Mouse (Mus musculus) intestine, postnatal 0 days (tissue): ENCODE data around the gene Yes1. TPM values are rescaled to one million over a fixed set of nuclear protein-coding genes. Genes with fewer than 3 reads are reported as not detected.

ENCODE experiments used
- ATAC-seq: fragments of 200-750 bp; cut with Nextera tagmentation; 2 replicates; pipeline ENCODE4 v1.8.0; 2017; ENCODE audit warnings: mild to moderate bottlenecking, moderate TSS enrichment, moderate library complexity
- H3K27ac ChIP-seq: fragments of 300-500 bp; sonication (generic); 2 replicates; pipeline ENCODE4 v1.5.1; 2014; ENCODE audit warnings: mild to moderate bottlenecking, low read depth, low read length, moderate library complexity
- H3K27me3 ChIP-seq: fragments of 300-500 bp; sonication (generic); replicated peaks from 2 replicates; pipeline ENCODE4 v1.6.1; 2014; ENCODE audit warnings: low read length, mixed read lengths; ENCODE audit not compliant: control insufficient read depth, insufficient read depth
- H3K36me3 ChIP-seq: fragments of 300-500 bp; sonication (generic); 2 replicates; pipeline ENCODE4 v1.6.1; 2014; ENCODE audit warnings: mild to moderate bottlenecking, moderate library complexity; ENCODE audit not compliant: control insufficient read depth, insufficient read depth
- H3K4me1 ChIP-seq: fragments of 300-500 bp; sonication (generic); replicated peaks from 2 replicates; pipeline ENCODE4 v1.6.1; 2014; ENCODE audit warnings: antibody characterized with exemption, low read length, mixed read lengths; ENCODE audit not compliant: control insufficient read depth, insufficient read depth
- H3K4me2 ChIP-seq: fragments of 300-500 bp; sonication (generic); replicated peaks from 2 replicates; pipeline ENCODE4 v1.6.1; 2014; ENCODE audit warnings: low read depth, mild to moderate bottlenecking, moderate library complexity
- H3K4me3 ChIP-seq: fragments of 300-500 bp; sonication (generic); 2 replicates; pipeline ENCODE4 v1.5.1; 2014; ENCODE audit warnings: low read depth, low read length
- H3K9ac ChIP-seq: fragments of 300-500 bp; sonication (generic); 2 replicates; pipeline ENCODE4 v1.6.1; 2014; ENCODE audit warnings: mild to moderate bottlenecking, low read depth, low read length
- H3K9me3 ChIP-seq: fragments of 300-500 bp; sonication (generic); 2 replicates; pipeline ENCODE4 v1.6.1; 2016; ENCODE audit warnings: mixed run types; ENCODE audit not compliant: control insufficient read depth
- CTCF ChIP-seq: sonication (generic); IDR thresholded peaks from 2 replicates; pipeline ENCODE4 v1.5.1; 2016; ENCODE audit warnings: low read depth, mild to moderate bottlenecking, control low read depth, antibody characterized with exemption, moderate library complexity
- WGBS: fragments of 180-500 bp; shearing (Covaris S2); extraction: QIAGEN DNeasy Blood & Tissue Kit; methylation state at CpG from one replicate; pipeline ENCODE4 v1.1.7; 2014; 5-methylcytosine and 5-hydroxymethylcytosine counted together
- polyA plus RNA-seq: library from polyadenylated mRNA; unstranded; fragments of >200 nt; fragmentation: Nextera tagmentation; extraction: Ambion mirVana; gene quantifications from 2 replicates; pipeline ENCODE4 v1.2.1, GENCODE M21; 2015

The Yes1 gene
- polyA plus RNA-seq, 1 experiment from 2014 or later = 16.6 TPM

DNA sequence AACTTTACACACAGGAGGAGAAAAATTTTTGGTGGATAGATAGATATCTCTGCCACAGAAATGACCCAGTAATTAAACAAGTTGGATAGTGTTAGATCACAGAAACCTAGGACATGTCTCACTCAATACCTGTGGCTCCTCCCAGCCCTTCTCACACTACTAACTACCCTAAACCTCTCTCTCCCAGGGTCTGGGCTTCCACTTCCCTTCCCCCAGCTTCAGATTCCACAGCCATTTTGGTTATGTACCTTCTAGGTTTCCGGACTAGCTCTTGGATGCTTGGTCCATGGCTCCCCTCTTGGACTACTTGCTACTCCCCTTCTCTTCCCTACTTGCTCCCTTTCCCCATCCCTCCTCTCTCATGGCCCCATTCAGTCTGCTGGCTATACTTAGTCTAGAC lies 6.9 kb downstream of the Yes1 start:
- H3K27ac ChIP-seq = no peak overlapping the region
- H3K4me2 ChIP-seq = no peak overlapping the region
- ATAC-seq = no peak
- no peak overlapping the region for H3K9ac ChIP-seq
- 92% methylated on average over 1 of the region's 1 CpGs for WGBS
- H3K36me3 ChIP-seq = no peaks in the 10 kb centered on the region
- no peaks in the 10 kb centered on the region for H3K9me3 ChIP-seq
- H3K27me3 ChIP-seq = no peaks in the 10 kb centered on the region
- H3K4me1 ChIP-seq = 0 out of 2 replicates have a peak, but pooled peaks cover 6% of the 10 kb centered on the region
- no peak for TF ChIP-seq CTCF
- no peak overlapping the region for H3K4me3 ChIP-seq

DNA sequence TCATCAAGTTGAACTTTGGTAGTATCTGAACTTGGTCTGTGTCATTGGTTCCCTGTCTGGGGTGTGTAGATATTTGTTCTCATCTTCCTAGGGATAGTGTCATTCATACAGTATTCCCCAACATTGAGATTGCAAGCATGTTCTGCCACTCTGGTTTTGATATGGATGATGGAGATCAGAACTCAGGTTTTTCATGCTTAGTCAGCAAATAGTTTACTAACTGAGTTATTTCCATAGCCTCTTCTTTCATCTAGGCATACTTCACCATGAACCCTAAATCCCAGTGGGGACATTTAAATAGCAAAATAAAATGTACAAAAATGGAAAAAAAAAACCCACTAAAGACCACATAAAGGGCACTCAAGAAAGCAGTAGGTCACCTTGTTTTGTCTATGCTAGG lies 12.7 kb downstream of the Yes1 start:
- Histone ChIP-seq H3K4me2 (no peak overlapping the region), H3K9me3 (no peaks in the 10 kb centered on the region), H3K27ac (no peak overlapping the region), H3K4me1 (no peaks in the 10 kb centered on the region), H3K27me3 (no peaks in the 10 kb centered on the region), H3K4me3 (no peak overlapping the region), H3K36me3 (no peaks in the 10 kb centered on the region), H3K9ac (no peak overlapping the region)
- ATAC-seq = no peak
- TF ChIP-seq CTCF = no peak

DNA sequence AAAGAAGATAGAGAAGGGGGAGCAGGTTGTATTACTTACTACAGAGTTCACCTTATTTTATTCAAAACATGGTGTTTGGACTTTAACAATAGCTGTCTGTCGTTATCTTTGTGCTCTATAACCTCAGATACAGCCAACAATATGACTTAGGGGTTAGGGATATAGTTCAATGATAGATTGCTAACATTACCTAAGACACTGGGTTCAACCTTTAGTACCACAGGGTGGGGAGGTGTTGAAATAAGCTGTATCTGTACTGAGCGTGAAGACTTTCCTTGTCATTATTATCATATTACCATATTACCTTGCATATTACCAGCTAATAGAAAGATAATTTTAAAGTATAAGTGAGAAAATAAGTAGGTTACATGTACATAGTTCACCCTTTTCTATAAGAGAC lies 13.8 kb downstream of the Yes1 start:
- H3K9me3 ChIP-seq = no peaks in the 10 kb centered on the region
- no peak overlapping the region for H3K4me3 ChIP-seq
- peak; percentile 43; the same call in 1 of the 2 replicates for ATAC-seq
- H3K4me2 ChIP-seq = no peak overlapping the region
- no peak overlapping the region for H3K9ac ChIP-seq
- no peaks in the 10 kb centered on the region for H3K4me1 ChIP-seq
- WGBS = 55% methylated on average over 2 of the region's 2 CpGs
- H3K27ac ChIP-seq = no peak overlapping the region
- H3K27me3 ChIP-seq = no peaks in the 10 kb centered on the region
- TF ChIP-seq CTCF = no peak
- no peaks in the 10 kb centered on the region for H3K36me3 ChIP-seq

DNA sequence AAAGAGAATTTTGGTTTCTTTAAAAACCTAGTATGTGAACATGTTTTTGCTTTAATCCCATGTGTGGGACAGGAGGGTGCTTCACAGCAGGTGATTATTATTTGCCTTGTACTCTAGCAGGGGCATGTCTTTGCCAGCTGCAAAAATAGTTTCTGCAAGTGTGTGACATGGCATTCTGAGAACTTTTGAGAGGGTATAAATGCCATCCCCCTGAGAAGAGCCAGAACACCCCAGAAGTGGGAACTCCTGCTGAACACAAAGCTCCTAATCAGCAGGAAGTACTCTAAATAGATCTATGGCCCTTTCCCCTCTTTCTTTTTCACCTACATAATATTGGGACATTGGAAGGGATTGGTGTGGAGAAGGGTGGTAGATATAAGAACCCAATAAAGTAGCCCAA lies 22.2 kb downstream of the Yes1 start:
- TF ChIP-seq CTCF = no peak
- no peak overlapping the region for H3K27ac ChIP-seq
- ATAC-seq = no peak

DNA sequence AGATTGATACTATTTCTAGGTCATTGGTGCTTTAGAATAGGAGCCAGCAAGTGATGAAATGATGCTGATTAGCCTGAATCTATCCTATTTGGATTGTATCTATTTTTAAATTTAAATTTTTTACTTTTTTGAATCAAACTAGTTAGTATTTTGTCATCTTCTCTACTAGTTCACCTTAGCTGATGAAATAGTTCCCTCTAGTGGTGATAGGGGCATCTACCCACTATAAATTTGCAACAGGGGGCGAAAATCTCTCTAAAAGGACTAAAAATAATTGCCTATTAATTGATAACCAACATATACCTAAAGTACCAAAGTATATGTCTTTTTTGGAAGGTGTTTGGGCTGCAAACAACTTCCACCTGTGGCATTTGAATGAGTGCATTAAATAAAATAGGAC lies 46.4 kb downstream of the Yes1 start:
- H3K4me2 ChIP-seq = no peak overlapping the region
- WGBS = 58% methylated on average over 1 of the region's 1 CpGs

More for the DNA sequence above, 22.2 kb downstream of the Yes1 start:
- Histone ChIP-seq H3K27me3 (no peaks in the 10 kb centered on the region), H3K9me3 (no peaks in the 10 kb centered on the region), H3K4me1 (no peaks in the 10 kb centered on the region; the same call in 1 of the 2 replicates), H3K4me3 (no peak overlapping the region), H3K9ac (no peak overlapping the region), H3K36me3 (no peaks in the 10 kb centered on the region), H3K4me2 (no peak overlapping the region)

DNA sequence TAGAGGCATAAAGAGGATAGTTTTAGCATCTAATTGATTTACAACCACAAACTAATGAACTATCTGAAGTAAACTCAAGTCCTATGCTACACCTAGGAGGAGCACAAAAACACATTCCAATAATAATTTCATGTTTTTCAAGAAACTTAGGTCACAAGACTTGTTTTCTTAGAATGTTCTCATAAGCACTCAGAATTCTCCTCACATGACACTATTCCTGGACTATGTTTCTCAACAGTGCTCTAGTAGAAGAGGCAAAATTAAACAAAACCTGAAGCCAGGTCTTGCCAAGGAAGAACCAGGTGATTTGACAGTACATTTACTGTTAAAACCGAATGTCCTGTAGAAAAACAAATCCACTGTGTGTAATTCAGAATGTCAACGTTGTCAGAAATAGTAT lies 71.5 kb downstream of the Yes1 start:
- Histone ChIP-seq H3K4me2 (no peak overlapping the region), H3K27me3 (no peaks in the 10 kb centered on the region), H3K9me3 (no peaks in the 10 kb centered on the region), H3K4me1 (no peaks in the 10 kb centered on the region), H3K36me3 (peaks cover 12% of the 10 kb centered on the region), H3K4me3 (no peak overlapping the region), H3K9ac (no peak overlapping the region), H3K27ac (0 out of 2 replicates have a peak overlapping the region, but pooled peaks have one; percentile 28)
- WGBS = 59% methylated on average over 2 of the region's 2 CpGs
- TF ChIP-seq CTCF = no peak
- no peak for ATAC-seq

More for the DNA sequence above, 46.4 kb downstream of the Yes1 start:
- Histone ChIP-seq H3K9me3 (no peaks in the 10 kb centered on the region), H3K9ac (no peak overlapping the region), H3K4me3 (no peak overlapping the region), H3K4me1 (no peaks in the 10 kb centered on the region), H3K27ac (no peak overlapping the region), H3K36me3 (peaks cover 36% of the 10 kb centered on the region), H3K27me3 (no peaks in the 10 kb centered on the region)
- TF ChIP-seq CTCF = peak; percentile 74
- ATAC-seq = no peak

DNA sequence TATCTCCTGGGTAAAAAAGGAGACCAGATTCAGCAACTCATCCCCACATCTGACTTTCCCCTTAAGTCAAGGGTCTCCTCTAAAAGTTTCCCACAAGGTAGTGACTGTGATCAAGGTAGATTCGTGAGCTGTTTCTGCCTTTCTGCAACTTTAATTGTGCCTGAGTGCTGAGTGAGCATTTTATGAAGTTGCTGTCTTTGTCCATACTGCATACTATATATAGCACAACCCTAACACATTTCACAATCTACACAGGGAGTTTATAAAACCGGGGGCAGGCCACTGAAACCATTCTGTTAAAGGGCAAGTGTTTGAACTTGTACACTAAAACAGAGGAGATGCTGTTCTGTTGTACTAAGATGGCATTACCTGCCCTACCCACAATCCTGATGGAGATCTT lies 82.4 kb downstream of the Yes1 start:
- H3K9me3 ChIP-seq = no peaks in the 10 kb centered on the region
- TF ChIP-seq CTCF = no peak
- no peak overlapping the region for H3K4me3 ChIP-seq
- H3K4me1 ChIP-seq = no peaks in the 10 kb centered on the region
- H3K27ac ChIP-seq = no peak overlapping the region
- WGBS = 29% methylated on average over 2 of the region's 2 CpGs
- H3K27me3 ChIP-seq = no peaks in the 10 kb centered on the region
- no peak overlapping the region for H3K9ac ChIP-seq
- ATAC-seq = no peak
- no peaks in the 10 kb centered on the region for H3K36me3 ChIP-seq
- H3K4me2 ChIP-seq = no peak overlapping the region
